Mouse (Mus musculus): ENCODE results near the gene Slc35b1.

DNA sequence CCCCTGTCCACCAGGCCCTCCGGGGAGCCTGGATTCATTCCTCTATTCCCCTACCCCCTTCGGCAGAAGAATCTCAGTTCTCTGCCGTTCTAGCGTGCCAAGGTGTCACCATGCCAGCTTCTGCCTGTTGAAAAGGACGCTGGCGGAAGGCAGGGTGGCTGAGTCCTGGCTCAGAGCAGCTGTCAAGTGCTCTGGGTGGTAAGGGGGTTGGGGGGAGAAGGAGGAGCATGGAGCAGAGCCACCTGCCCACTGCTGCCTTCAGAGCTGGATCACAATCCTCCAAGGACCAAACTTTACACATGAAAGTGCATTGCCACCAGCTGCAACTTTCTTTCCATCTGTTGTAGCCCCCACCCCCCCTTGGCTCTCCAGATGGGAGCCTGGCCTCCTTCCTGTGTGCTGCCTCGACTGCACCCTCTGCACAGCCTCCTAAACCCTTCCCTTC lies 7.8 kb downstream of the Slc35b1 start:
- TF ChIP-seq CTCF (IDR thresholded peaks at IDR 0.05) (no peak), EP300 (IDR thresholded peaks at IDR 0.05) (no peak)

All from lung, postnatal 0 days (tissue).